7 mouse cellular contexts compared by ENCODE assay signal in genomic region chr12:101015926-101016325, GRCm38 (mm10). TPM values are rescaled to one million over a fixed set of nuclear protein-coding genes. Genes with fewer than 3 reads are reported as not detected.
DNase-seq lines count a peak whose midpoint lies in the region; ATAC-seq lines count a peak whose summit lies in the region.

No protein-coding gene starts in this region.

- H3K4me1 ChIP-seq in forebrain, embryonic 13.5 days, result peaks cover 88% of the 10 kb centered on the region
- H3K4me1 ChIP-seq in liver, embryonic 13.5 days (replicated peaks), result peaks cover 95% of the 10 kb centered on the region

- no peak overlapping the region for H3K9ac ChIP-seq in forebrain, embryonic 13.5 days
- peak overlapping the region; percentile 55 for H3K9ac ChIP-seq in liver, embryonic 13.5 days

- DNase-seq in A20 (ENCODE audit: low read depth, low spot score), result peak; percentile 44
- DNase-seq in CD4-positive helper T cell, adult 2 months (ENCODE audit: low read depth, low spot score), result peak; percentile 85
- DNase-seq in liver, embryonic 13.5 days, result no peak
- DNase-seq in spleen, postnatal 36 days (ENCODE audit: low spot score in 2 of 2), result peak; percentile 87 to 88
- DNase-seq in left cerebral cortex, adult 9 months (ENCODE audit: low spot score in 2 of 2), result no peak
- no peak for DNase-seq in gastrocnemius, postnatal 10 days

- H3K36me3 ChIP-seq in forebrain, embryonic 13.5 days (ENCODE audit: poor library complexity, severe bottlenecking), result peaks cover 14% of the 10 kb centered on the region
- peaks cover 16% of the 10 kb centered on the region for H3K36me3 ChIP-seq in liver, embryonic 13.5 days

- H3K9me3 ChIP-seq in forebrain, embryonic 13.5 days (replicated peaks), result no peaks in the 10 kb centered on the region
- no peaks in the 10 kb centered on the region for H3K9me3 ChIP-seq in liver, embryonic 13.5 days (replicated peaks)

- H3K27me3 ChIP-seq in forebrain, embryonic 13.5 days, result no peaks in the 10 kb centered on the region
- no peaks in the 10 kb centered on the region for H3K27me3 ChIP-seq in liver, embryonic 13.5 days

- WGBS in forebrain, embryonic 13.5 days, result 34% methylated on average over 4 of the region's 4 CpGs
- WGBS in liver, embryonic 13.5 days (ENCODE audit: insufficient replicate concordance), result 44% methylated on average over 4 of the region's 4 CpGs

- H3K4me2 ChIP-seq in forebrain, embryonic 13.5 days, result no peak overlapping the region
- peak overlapping the region; percentile 45 for H3K4me2 ChIP-seq in liver, embryonic 13.5 days

- H3K4me3 ChIP-seq in forebrain, embryonic 13.5 days, result no peak overlapping the region
- no peak overlapping the region for H3K4me3 ChIP-seq in liver, embryonic 13.5 days (replicated peaks)

- peak; percentile 16; the same call in 1 of the 2 replicates for ATAC-seq in forebrain, embryonic 13.5 days
- ATAC-seq in liver, embryonic 13.5 days (ENCODE audit: low read depth), result no peak

- peak overlapping the region; percentile 65 for H3K27ac ChIP-seq in forebrain, embryonic 13.5 days
- H3K27ac ChIP-seq in liver, embryonic 13.5 days, result peak overlapping the region; percentile 77

RNA-seq across cellular contexts. Expression of gene Ccdc88c, which starts 12.9 kb away (rescaled TPM):
- polyA plus RNA-seq in forebrain, embryonic 13.5 days (2015; fragmentation: Nextera tagmentation; extraction: Ambion mirVana), result 20.7 and 21.4 TPM in 2 replicates
- 5.4 and 5.8 TPM in 2 replicates for polyA plus RNA-seq in liver, embryonic 13.5 days (2015; fragmentation: Nextera tagmentation; extraction: Ambion mirVana)
- 10 to 100 TPM; 49.5 to 57.8 TPM for total RNA-seq in gastrocnemius, postnatal 10 days (2021)

Comparison
In these comparisons a context has a peak if more than half of its experiments do, and no peak if none do; other contexts are left out.
1. DNase-seq: peak in A20 (single experiment), CD4-positive helper T cell, adult 2 months (single experiment) and spleen, postnatal 36 days (2 of 2); none in liver, embryonic 13.5 days (single experiment), left cerebral cortex, adult 9 months (0 of 2) and gastrocnemius, postnatal 10 days (single experiment).